Mouse (Mus musculus): Measurements from ENCODE around the gene Eif4a1.

DNA sequence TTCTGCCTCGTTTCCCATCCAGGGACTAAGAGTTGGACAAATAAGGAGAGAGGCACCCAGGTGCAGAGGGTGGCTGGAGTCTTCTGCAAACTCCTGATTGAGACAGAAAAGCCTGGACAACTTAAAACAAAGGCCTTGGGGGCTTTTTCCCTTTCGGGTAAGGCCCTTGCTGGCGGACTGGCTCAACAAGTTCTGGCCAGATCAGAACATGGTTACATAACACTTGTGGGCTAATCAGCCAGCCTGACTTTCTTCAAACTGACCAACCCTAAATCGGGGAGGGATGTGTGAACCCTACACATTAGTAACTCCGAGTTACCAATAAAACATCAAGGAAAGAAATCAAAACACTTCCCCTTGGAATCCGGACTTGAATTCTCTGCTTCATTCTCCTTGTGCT lies 48.6 kb upstream of the Eif4a1 start:
- no peak for TF ChIP-seq CTCF (IDR thresholded peaks at IDR 0.05; ENCODE audit: extremely low read depth, insufficient read depth, low read length)
- TF ChIP-seq POLR2A (IDR thresholded peaks at IDR 0.05; ENCODE audit: extremely low read depth, insufficient read depth, low read length): no peak

Data from cortical plate, adult 2 months (tissue).